Mouse (Mus musculus) kidney, adult 2 months (tissue): Measurements from ENCODE around the gene Gm13030.

Experiments
- CTCF ChIP-seq: fragments of 200-500 bp; conservative IDR thresholded peaks from 2 replicates; pipeline ENCODE4 v1.5.1; 2011; ENCODE audit warnings: low read depth, mild to moderate bottlenecking, control low read depth, low read length, moderate library complexity, mixed read lengths; ENCODE audit not compliant: insufficient read depth, insufficient read length
- POLR2A ChIP-seq: fragments of 200-500 bp; IDR thresholded peaks from one replicate; pipeline ENCODE4 v1.6.1; 2011; ENCODE audit warnings: low read depth, low read length, control low read depth

DNA sequence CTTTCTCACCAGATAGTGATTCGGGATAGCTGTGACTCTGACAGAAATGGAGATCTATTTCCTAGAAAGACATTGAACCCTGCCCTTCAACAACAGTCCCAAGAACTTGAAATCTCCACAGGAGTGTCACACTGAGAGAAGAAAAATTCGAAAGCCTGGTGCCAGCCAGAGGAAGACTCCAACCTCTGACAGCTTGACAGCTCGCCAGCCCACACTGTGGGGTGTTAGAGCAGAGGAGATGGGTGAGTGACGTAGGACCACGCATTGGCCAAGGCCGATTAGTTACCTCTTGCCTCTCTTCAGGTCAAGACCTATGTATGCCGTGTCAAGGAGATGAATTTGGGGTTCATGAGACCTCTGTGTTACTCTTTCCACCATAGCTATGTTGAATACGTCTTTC, 33.0 kb downstream of the Gm13030 start:
- TF ChIP-seq CTCF (no peak), POLR2A (no peak)
